Mouse (Mus musculus) forebrain, postnatal 0 days (tissue): ENCODE results near the gene Rnf150. TPM values are rescaled to one million over a fixed set of nuclear protein-coding genes. Genes with fewer than 3 reads are reported as not detected.

Source experiments
- ATAC-seq: fragments of 200-750 bp; cut with Nextera tagmentation; 2 replicates; pipeline ENCODE4 v1.8.0; 2017; ENCODE audit warnings: mild to moderate bottlenecking, moderate library complexity
- DNase-seq: peaks from one replicate; pipeline ENCODE4 v3.0.0-alpha.2; 2015
- H3K27ac ChIP-seq: fragments of 300-500 bp; sonication (generic); 2 replicates; pipeline ENCODE4 v1.5.1; 2014; ENCODE audit warnings: low read depth, mild to moderate bottlenecking, antibody characterized with exemption, low read length, moderate library complexity, mixed read lengths
- H3K27me3 ChIP-seq: fragments of 300-500 bp; sonication (generic); 2 replicates; pipeline ENCODE4 v1.6.1; 2014; ENCODE audit warnings: mild to moderate bottlenecking, low read length, mixed read lengths; ENCODE audit not compliant: insufficient read depth
- H3K36me3 ChIP-seq: fragments of 300-500 bp; sonication (generic); 2 replicates; pipeline ENCODE4 v1.6.1; 2014; ENCODE audit warnings: mild to moderate bottlenecking, moderate library complexity; ENCODE audit not compliant: insufficient read depth
- H3K4me1 ChIP-seq: fragments of 300-500 bp; sonication (generic); 2 replicates; pipeline ENCODE4 v1.6.1; 2014; ENCODE audit warnings: antibody characterized with exemption; ENCODE audit not compliant: insufficient read depth
- H3K4me2 ChIP-seq: fragments of 300-500 bp; sonication (generic); 2 replicates; pipeline ENCODE4 v1.6.1; 2014; ENCODE audit warnings: low read depth, mild to moderate bottlenecking, moderate library complexity
- H3K4me3 ChIP-seq: fragments of 300-500 bp; sonication (generic); 2 replicates; pipeline ENCODE4 v1.5.1; 2014; ENCODE audit warnings: low read depth, low read length, mixed read lengths
- H3K9ac ChIP-seq: fragments of 300-500 bp; sonication (generic); 2 replicates; pipeline ENCODE4 v1.6.1; 2014; ENCODE audit warnings: mild to moderate bottlenecking
- H3K9me3 ChIP-seq: fragments of 300-500 bp; sonication (generic); 2 replicates; pipeline ENCODE4 v1.6.1; 2016; ENCODE audit warnings: low read length
- CTCF ChIP-seq: sonication (generic); IDR thresholded peaks from 2 replicates; pipeline ENCODE4 v1.5.1; 2016; ENCODE audit warnings: antibody characterized with exemption, control low read depth, low read depth
- WGBS: fragments of 180-500 bp; shearing (Covaris S2); extraction: QIAGEN DNeasy Blood & Tissue Kit; methylation state at CpG from one replicate; pipeline ENCODE4 v1.1.7; 2014; 5-methylcytosine and 5-hydroxymethylcytosine counted together
- polyA plus RNA-seq: library from polyadenylated mRNA; unstranded; fragments of >200 nt; fragmentation: Nextera tagmentation; extraction: Ambion mirVana; gene quantifications from 2 replicates; pipeline ENCODE4 v1.2.1, GENCODE M21; 2015
- total RNA-seq: library from RNA; depleted of rRNA; stranded (reverse); fragments of >200 nt; gene quantifications from 2 replicates; pipeline ENCODE4 v1.2.3, GENCODE M21; 2014

The Rnf150 gene
- total and polyA plus RNA-seq, 2 experiments from 2014 or later: 1.3 to 12.3 TPM

- Histone ChIP-seq H3K4me2 (no peak overlapping the region), H3K36me3 (no peaks in the 10 kb centered on the region), H3K27me3 (no peaks in the 10 kb centered on the region), H3K27ac (no peak overlapping the region), H3K4me3 (no peak overlapping the region), H3K4me1 (no peaks in the 10 kb centered on the region), H3K9ac (no peak overlapping the region), H3K9me3 (no peaks in the 10 kb centered on the region)
- TF ChIP-seq CTCF: no peak
- DNase-seq: no peak
- no peak for ATAC-seq
- WGBS: 58% methylated on average over 4 of the region's 4 CpGs
Measured at GRCm38 (mm10) chr8:82936866-82937265, 73.7 kb downstream of the Rnf150 start.

GRCm38 (mm10) chr8:82939912-82940311, 76.8 kb downstream of the Rnf150 start:
- Histone ChIP-seq H3K9ac (no peak overlapping the region), H3K4me2 (no peak overlapping the region), H3K36me3 (no peaks in the 10 kb centered on the region), H3K27ac (no peak overlapping the region), H3K9me3 (no peaks in the 10 kb centered on the region), H3K4me3 (no peak overlapping the region), H3K4me1 (0 out of 2 replicates have a peak, but pooled peaks cover 8% of the 10 kb centered on the region), H3K27me3 (no peaks in the 10 kb centered on the region)
- DNase-seq: peak; percentile 4
- TF ChIP-seq CTCF: no peak
- 0 out of 2 replicates have a peak, but pooled peaks have one; percentile 12 for ATAC-seq
- WGBS: 49% methylated on average over 6 of the region's 6 CpGs

- Histone ChIP-seq H3K4me3 (no peak overlapping the region), H3K27me3 (no peaks in the 10 kb centered on the region), H3K4me1 (peaks cover 11% of the 10 kb centered on the region; the same call in 1 of the 2 replicates), H3K36me3 (no peaks in the 10 kb centered on the region), H3K27ac (no peak overlapping the region), H3K4me2 (no peak overlapping the region), H3K9me3 (no peaks in the 10 kb centered on the region), H3K9ac (no peak overlapping the region)
- TF ChIP-seq CTCF: no peak
- ATAC-seq (no peak), DNase-seq (peak; percentile 6)
- WGBS: 17% methylated on average over 6 of the region's 6 CpGs
Measured at GRCm38 (mm10) chr8:82943223-82944006, 80.3 kb downstream of the Rnf150 start.

GRCm38 (mm10) chr8:82945867-82946266, 82.7 kb downstream of the Rnf150 start:
- Histone ChIP-seq H3K4me2 (no peak overlapping the region), H3K4me3 (no peak overlapping the region), H3K27me3 (no peaks in the 10 kb centered on the region), H3K27ac (no peak overlapping the region), H3K9ac (no peak overlapping the region), H3K9me3 (no peaks in the 10 kb centered on the region), H3K4me1 (peaks cover 11% of the 10 kb centered on the region; the same call in 1 of the 2 replicates), H3K36me3 (no peaks in the 10 kb centered on the region)
- DNase-seq: no peak
- no peak for ATAC-seq
- 84% methylated on average over 3 of the region's 3 CpGs for WGBS
- no peak for TF ChIP-seq CTCF

- Histone ChIP-seq H3K9ac (no peak overlapping the region), H3K4me3 (no peak overlapping the region), H3K9me3 (no peaks in the 10 kb centered on the region), H3K36me3 (no peaks in the 10 kb centered on the region), H3K4me2 (no peak overlapping the region), H3K27me3 (no peaks in the 10 kb centered on the region), H3K4me1 (peaks cover 11% of the 10 kb centered on the region; the same call in 1 of the 2 replicates), H3K27ac (no peak overlapping the region)
- 76% methylated on average over 1 of the region's 1 CpGs for WGBS
- DNase-seq (no peak), ATAC-seq (no peak)
- TF ChIP-seq CTCF: no peak
Measured at GRCm38 (mm10) chr8:82946658-82947057, 83.5 kb downstream of the Rnf150 start.

- no peaks in the 10 kb centered on the region for H3K36me3 ChIP-seq
- H3K4me1 ChIP-seq: no peaks in the 10 kb centered on the region
- DNase-seq (no peak), ATAC-seq (peak; percentile 60; the same call in 1 of the 2 replicates)
- H3K27ac ChIP-seq: no peak overlapping the region
- no peak overlapping the region for H3K9ac ChIP-seq
- no peaks in the 10 kb centered on the region for H3K9me3 ChIP-seq
- H3K4me3 ChIP-seq: no peak overlapping the region
- no peaks in the 10 kb centered on the region for H3K27me3 ChIP-seq
- H3K4me2 ChIP-seq: no peak overlapping the region
- TF ChIP-seq CTCF: no peak
- WGBS: 34% methylated on average over 7 of the region's 7 CpGs
Measured at GRCm38 (mm10) chr8:82955162-82955754, 92.1 kb downstream of the Rnf150 start.

GRCm38 (mm10) chr8:82959491-82959890, 96.3 kb downstream of the Rnf150 start:
- WGBS: 81% methylated on average over 3 of the region's 3 CpGs
- no peak for TF ChIP-seq CTCF
- H3K4me3 ChIP-seq: no peak overlapping the region

More at GRCm38 (mm10) chr8:82959491-82959890, 96.3 kb downstream of the Rnf150 start:
- H3K4me2 ChIP-seq: no peak overlapping the region
- H3K27ac ChIP-seq: no peak overlapping the region
- H3K27me3 ChIP-seq: no peaks in the 10 kb centered on the region
- no peaks in the 10 kb centered on the region for H3K36me3 ChIP-seq
- no peak overlapping the region for H3K9ac ChIP-seq
- DNase-seq (no peak), ATAC-seq (no peak)
- no peaks in the 10 kb centered on the region for H3K9me3 ChIP-seq
- no peaks in the 10 kb centered on the region for H3K4me1 ChIP-seq
